Mouse (Mus musculus) c-Kit-positive CD71-positive TER-119-negative erythroid progenitor cells, embryonic 14.5 days (primary cell): ENCODE measurements around the gene RPS10-NUDT3.

Experiments
- DNase-seq: peaks from one replicate; pipeline ENCODE4 v3.0.0-alpha.2; 2013; ENCODE audit warnings: low read depth

Gene RPS10-NUDT3

DNA sequence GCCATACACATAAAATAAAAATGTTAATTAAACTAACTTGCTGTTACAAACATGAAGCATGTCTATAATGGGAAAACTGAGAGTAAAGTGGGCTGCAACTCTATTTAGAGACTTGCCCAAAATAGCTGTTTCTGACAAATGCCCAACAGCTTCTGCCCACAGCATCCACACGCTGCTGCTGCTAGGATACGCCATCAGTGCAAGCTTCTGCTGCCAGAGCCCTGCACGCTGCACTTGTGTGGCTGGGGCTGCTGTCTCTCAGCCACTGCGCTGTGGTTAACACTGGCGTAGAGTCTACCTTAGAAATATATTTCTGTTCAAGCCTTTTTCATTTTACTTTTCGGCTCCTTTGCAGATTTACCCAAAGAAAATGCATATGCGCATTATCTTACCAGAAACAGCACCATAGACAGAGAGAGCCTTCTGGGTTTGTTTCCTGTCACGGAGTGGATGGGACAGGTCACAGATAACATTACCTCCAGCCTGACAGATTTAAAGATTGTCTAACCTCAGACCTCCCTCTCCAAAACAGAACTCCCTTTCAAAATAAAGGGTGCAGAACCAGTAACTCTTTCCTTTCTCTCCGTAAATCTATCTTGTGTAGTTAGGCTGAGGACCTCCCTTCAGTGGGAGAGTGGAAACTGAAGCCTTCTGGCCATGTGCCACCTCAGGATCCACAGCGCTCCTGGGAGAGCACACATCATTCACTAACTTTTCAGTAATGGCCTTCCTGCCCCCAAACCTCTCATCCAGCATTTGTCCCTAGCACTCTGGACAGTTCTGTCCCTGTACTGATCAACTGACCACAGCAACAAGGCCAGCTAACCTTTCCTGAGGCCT lies 24.1 kb downstream of the RPS10-NUDT3 start:
- no peak for DNase-seq

DNA sequence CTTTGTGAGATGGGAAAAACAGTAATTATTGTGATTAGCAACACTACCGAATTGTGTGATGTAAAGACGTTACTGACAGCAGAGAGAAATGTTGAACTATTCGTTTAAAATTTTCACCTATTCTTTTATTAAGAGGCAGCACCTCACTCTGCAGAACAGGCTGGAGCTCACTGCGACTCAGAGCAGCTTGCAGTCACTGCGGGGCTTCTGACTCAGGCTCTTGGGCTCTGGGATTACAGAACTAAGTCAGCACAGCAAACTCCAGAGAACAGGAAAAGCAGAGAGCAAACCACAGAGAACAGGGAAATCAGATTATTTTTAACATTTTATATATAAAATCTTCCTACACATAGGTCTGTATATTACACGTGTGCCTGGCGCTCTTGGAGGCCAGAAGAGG lies 25.4 kb downstream of the RPS10-NUDT3 start:
- no peak for DNase-seq

DNA sequence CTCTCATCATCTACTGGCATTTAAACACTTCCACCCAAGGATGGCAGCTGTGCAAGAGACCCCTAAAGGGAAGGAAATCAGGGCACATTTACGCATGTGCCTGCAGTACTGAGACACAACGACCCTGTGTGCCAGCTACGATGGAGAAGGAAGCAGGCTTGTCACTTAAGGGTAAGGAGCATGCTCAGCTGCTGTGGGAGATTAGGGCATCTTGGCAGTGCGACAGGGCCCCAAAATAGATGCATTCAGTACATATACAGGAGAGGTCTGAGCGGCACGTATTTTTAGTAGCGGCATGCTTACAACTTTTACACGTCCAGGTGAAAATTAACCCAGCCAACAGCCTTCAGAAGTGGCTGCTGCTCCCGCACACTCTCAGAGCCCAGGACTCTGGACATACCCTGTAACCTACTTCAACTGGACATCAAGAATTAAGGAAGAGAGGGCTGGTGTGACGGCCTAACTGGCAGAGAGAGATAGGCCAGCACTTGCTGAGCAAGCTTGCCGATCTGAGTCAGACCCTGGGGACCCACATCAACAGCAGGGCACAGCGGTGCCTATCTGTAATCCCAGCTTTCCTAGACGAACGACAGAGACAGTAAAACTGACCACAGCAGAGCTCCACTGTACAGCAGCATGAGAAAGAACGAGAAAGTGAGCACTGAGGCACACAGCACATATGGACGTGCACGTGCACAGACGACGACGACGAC lies 31.3 kb downstream of the RPS10-NUDT3 start:
- no peak for DNase-seq

DNA sequence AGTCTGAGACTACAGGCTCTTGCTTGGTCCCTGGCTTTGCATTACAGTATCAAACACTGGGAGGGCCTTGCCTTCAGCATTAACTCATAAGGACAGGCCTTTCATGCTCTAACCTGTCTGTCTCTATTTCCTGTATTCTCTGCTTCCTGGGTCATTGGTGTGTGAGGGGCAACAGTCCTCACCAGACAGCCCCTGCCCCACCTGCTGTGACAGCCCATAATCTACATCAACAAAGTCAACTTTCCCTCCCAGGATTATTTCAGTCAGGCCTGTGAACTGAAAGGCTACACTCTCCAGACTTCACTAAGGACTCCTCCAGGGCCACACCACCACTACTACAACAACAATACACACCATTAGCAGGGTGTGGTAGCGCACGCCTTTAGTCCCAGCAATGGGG lies 32.0 kb downstream of the RPS10-NUDT3 start:
- no peak for DNase-seq

DNA sequence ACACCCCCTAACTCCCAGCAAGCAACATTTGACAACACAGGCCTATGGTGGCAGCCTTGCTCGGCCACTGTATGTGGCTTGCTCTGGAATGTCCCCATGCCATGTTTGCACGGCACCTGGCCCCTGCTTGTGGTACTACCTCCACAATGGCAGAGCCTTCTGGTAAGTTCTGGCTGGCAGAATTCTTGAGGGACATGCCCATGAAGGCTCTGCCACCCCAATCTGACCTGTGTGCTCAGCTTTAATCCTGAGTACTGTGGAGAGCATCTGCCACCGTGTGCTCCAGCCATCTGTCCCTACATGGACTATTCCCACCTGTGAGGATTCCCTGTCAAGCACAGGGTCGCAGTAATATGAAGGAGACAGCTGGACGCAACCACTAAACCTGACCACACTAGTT lies 34.2 kb downstream of the RPS10-NUDT3 start:
- no peak for DNase-seq

DNA sequence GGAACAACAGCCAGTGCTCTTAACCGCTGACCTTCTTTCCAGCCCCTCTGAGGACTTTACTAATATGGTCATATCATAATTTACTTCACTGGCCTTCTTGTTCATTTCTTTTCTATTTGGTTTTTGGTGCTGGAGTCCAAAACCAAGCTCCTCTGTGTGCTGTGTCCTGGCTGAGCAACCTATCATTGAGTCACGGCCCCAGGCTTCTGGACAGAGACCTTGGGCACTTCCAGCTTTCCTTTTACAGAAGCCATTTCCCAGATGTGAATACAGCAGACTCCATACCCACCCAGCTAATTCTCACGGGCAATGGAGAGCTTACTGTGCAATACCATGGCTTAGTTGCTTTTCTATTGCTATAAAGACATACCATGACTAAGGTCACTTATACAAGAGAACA lies 34.7 kb downstream of the RPS10-NUDT3 start:
- DNase-seq = no peak

DNA sequence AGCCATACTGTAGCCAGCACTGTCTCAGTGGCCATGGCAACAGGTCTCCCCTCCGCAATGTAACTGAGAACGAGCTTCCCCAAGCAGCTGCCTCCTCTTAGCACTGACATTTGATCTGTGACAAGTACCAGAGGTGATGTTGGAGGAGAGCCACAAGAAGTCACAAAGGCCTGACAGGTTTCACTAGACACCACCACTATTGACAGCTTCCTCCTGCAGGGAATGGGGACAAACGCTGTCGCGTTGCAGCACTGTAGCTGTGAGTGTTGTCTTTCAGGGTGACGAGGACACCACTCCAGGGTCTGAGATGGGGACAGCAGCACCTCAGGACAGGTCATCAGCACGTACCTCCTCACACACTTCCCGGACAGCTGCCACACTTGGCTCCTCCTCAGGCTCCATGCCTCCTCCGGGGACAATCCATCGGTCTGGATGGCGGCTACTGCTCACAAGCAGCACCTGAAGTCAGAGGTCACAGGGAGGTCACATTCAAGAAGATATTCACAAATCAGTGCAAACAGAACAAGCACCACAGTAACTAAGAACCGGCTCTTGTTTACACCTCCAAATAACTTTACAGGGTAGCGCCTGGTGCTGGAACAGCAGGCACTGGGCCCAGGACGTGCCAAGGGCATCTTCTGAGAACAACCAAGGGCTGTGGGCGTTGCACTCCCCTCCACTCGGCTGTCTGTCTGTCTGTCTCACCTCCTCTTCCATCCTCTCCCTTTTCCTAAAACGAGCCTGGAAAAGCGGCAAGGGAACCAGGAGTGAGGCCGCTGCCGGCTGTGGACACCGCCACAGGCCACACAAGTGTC lies 38.4 kb downstream of the RPS10-NUDT3 start:
- DNase-seq = no peak

DNA sequence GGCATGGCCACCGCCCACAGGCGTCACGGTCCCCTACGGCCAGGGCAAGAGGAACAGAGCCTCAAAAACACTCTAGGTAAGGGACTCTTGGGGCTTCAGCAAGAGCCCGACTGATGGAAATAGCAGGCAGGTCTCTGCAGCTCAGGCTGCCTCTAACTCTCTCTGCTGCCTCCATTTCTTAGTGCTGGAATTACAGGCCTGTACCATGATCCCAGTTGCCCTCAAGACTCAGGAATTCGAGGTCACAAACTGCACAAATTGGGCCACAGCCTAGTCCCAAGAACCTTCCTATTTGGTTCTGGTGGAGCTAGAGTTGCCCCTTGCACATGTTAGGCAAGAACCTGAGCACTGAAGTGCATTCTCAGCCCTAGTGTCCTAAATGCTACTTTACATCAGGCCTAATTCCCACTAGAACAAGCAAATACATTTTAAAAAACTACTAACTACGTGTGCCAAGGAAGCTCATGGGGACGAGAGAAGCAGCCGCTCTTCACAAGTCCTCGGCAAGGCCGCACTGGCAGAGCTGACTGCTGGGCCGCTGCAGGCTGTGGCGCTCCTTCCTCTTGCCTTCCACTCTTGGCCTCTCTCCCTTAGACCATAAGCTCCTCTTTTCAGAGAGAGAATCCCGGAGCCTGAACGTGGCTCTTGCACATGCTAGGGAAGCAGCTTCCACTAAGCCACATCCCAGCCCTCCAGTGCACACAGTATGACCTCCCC lies 39.2 kb downstream of the RPS10-NUDT3 start:
- no peak for DNase-seq

DNA sequence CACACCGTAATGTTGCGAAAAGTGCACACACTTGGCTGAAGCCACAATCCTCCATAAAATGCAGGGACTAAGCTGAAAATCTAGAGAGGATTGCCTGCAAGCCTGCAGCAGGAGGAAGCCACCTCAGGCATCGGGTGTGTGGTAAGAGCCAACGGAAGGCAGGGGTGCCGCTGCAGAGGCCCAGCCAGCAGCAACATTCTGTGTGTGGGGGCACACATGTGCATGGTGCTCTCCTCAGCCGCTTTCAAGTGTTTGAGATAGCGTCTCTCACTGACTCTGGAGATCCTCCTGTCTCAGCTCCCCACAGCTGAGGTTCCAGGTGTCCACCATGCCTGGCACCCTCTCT lies 42.5 kb downstream of the RPS10-NUDT3 start:
- no peak for DNase-seq

DNA sequence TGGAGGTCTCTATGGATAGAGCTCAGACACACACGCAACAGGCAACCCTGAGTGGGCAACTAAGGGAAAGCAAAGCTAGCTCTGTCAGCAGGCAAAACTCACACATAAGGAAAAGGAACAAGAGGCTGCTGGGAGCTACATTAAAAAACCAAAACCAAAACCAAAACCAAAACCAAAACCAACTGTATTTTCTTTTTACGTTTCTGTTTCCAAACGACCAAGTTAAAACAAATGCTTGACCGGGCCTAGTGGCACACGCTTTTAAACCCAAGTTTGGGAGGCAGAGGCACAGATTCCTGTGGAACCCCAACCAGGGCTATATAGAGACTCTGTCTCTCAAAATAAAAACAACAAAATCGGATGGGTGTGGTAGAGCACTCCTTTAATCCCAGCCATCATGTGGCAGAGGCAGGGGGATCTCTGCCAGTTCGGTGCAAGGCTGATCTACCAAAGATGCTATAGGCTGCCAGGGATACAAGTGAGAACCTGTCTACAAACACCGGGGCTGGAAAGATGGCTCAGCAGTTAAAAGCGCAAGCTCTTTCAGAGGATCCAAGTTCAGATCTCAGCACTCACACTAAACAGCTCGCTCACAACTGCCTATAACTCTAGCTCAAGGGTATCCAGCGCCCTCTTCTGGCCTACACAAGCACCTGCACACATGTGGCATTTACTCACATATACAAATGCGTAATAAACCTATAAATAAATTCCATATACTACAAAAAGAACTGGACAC lies 43.0 kb downstream of the RPS10-NUDT3 start:
- DNase-seq = no peak

DNA sequence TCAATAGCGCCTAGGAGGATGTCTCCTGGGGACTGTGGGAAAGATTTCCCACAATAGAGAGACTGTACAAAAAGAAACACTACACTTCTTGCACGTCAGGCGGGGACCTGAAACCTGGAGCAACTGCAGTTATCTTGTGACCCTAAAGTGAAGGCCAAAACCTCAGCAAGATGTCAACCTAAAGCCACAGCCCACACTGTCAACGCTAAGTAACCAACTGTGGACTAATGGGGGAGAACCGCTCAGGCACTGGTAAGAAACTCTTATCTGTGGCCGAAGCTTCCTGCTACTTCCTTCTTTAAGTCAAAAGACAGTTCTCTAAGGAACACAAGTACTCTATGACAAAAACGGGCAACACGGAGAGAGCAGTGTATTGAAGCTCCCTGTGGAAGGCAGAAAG lies 46.8 kb downstream of the RPS10-NUDT3 start:
- DNase-seq = no peak

DNA sequence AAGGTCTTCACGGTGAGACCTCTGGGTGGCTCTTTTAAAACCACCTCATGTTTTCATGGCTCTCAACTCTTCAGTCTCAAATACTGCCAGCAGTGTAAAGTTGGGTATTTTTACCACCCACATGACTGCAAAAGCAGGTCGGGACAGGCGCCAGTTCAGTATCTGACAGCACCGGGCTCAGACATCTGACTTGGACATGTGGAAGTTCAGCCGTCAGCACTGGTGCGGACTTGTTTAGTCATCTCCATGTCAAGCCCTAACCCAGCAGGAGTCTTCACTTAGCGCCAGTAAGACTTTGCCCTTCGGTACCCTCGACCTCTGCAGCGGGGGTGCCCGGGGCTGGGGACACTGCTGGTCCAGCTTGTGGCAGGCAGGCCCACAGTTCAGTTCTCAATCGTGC lies 47.8 kb downstream of the RPS10-NUDT3 start:
- no peak for DNase-seq

DNA sequence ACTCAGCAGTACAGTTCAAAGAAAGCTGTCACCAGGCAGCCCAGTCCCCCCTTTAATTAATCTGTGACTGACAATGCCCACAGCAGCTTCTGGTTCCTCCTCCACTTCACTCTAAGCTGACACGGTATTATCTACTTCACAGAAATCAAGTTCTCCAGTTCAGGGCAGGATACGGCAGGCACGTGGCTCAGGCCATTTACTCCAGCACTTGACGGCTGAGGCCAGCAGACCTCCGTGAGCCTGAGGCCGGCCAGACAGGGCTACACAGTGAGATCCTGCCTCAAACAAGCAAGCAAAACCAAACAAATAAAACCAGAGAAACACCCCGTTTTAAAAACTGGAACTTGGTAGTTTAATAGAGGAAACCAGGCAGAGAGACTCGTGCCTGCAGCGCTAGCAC lies 48.4 kb downstream of the RPS10-NUDT3 start:
- no peak for DNase-seq

DNA sequence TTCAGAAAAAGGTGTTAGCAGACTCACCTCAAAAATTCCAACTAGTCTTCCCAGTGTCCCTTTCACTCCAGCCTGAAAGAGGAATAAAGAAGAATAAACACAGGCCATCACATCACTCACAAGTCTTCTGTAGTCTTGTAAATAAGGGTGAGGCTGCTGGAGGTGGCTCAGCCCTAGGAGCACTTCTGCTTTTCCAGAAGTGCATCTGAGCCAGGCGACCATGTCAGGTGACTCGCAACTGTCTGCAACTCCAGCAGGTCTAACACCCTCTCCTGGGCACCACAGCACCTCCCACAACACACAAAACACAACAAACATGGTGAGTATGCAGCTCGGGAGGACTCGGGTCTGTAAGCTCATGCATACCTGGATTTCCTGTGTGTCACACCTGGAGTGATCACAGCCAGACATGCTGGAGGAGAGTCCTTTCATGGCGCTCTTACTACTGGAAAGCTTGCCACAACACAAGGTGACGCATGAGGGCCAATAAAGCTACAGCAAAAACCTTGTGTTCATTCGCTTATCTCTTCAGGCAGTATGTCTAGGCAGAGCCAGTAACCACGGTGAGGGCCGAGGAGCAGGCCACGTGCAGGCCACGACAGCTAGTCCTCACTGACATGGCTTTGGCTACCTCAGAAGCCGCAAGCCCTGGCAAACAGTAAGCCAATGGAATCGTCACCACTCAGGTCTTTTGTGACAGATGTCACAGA lies 51.7 kb downstream of the RPS10-NUDT3 start:
- DNase-seq = no peak

DNA sequence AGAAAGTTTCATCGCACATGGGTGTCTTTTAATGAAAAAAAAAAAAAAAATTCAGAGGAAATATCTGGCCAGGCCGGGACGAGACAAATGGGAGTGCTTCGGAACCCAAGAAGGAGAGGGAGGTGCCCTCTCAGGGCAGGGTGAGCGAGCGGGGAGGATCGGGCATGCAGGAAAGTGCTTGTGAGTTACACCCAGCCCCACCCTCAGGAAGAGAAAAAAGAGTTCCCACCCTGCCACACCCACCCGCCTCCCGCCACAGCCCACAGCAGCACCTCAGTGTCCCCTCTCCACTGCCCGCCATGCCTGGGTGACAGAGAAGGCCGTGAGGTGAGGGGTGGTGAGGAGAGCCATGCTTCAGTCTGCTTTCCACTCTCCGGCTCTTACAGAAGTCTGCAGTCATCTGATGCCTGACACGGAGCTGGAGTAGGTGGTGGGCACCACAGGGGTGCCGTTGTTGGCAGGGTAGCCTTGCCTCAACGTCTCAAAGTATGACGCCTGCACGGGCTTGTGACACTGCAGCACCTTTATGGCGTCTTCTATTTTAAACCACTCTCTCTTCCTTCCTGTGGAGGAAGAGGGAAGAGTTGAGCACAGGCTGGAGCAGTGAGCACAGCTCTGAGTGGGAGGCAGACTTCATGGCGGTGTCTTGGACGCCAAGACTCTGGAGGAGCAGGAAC lies 54.5 kb downstream of the RPS10-NUDT3 start:
- no peak for DNase-seq

DNA sequence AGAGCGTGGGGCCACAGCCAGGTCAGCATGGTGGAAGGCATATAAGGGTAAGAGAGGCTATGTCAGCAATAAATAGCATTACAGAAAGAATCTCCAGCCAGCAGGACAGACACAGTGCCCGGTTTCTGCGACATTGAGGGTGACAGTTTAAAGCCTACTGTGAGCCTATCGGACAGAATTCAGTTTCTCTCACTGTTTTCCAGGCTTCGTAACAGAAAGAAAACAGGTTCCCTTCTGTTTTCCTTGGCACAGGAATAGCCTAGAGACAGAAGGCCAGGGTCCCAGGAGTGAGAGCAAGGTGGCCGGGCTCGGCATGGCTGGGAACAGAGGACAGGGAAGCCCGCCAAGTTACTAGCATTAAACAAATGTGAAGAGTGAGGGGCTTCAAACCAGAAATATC lies 55.2 kb downstream of the RPS10-NUDT3 start:
- no peak for DNase-seq

DNA sequence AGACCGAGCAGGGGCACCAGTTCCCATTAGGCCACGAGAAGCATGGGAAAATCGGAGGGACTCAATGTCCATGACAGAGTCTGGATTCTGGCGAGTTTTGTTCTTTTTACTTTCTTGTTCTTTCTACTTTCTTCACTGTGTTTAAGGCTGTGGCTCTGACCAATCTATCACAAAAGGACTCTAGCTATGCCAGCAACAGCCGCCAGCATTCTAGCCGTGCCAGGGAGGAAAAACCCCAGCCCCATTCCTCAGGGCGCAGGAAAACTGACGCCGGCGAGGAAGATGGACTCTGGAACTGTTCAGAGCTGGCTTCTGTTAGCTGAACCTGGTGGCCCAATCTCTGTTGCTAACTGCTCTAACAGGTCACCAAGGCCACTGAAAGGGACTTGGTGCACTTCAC lies 56.5 kb downstream of the RPS10-NUDT3 start:
- no peak for DNase-seq

DNA sequence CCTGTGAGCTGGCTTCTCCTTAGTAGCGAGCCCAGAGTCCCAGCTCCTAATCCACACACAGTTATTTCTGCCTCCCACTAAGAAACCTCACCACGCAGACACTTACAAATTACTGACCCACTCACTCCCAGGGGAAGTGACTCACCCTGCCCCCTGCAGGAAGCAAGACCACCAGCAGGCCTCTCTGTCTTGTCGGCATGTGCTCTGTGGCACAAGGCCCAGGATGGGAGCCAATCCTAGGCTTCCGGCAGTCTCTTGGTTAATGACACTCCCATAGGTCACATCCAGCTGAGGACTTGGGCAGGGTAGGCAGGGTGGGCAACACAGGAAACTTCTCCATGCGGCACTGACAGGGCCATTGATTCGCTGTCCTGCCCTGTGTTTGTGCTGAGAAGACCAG lies 57.6 kb downstream of the RPS10-NUDT3 start:
- DNase-seq = no peak

DNA sequence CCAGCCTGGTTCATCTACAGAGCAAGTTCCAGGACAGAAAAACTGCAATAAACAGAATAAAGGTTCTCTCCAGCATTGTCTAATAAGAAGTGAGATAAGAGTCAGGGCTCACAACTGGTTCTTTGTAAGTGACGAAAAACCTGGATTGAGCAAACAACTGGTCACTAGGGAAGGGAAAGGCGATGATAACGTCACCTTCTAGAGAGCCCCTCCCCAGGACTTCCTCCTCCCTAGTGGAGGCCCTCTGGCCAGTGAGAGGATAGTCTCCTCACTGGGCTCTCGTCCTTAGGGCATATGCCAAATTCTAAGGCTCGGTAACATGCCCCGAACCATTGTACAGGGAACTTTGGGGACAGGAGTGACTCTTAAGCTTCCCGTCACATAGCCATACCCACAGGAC lies 59.0 kb downstream of the RPS10-NUDT3 start:
- no peak for DNase-seq

DNA sequence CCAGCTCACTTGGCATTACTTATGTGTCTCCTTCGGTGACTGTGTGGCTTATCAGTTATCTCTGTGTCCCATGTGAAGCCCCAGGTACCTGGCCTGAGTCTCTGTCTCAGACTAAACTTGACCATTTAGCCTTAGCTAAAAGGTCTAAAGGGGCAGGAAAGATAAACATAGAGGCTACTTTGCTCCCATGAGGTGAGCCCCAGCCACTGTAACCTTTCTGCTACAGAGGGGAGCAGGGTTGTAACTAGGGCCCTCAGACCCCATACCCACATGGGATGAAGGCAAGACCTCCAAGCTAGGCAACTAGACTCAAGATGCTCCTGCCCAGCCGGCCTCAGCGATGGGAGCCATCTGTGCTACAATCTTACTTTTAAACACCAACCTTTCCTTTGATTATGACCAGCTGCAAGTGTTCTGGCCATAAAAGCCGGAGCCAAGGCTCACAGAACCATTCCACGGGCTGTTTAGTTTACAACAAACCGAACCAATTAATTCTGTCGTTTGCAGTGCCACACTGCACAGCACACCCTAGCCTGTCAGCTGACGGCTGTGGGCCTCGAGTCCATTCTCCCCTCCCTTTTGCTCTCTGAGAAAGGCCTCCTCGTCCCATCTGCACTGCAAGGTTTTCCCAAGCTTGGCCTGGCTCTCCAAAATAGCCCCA lies 59.8 kb downstream of the RPS10-NUDT3 start:
- no peak for DNase-seq
